Mouse (Mus musculus): ENCODE results near the gene Cpa4.

Gene Cpa4

DNA sequence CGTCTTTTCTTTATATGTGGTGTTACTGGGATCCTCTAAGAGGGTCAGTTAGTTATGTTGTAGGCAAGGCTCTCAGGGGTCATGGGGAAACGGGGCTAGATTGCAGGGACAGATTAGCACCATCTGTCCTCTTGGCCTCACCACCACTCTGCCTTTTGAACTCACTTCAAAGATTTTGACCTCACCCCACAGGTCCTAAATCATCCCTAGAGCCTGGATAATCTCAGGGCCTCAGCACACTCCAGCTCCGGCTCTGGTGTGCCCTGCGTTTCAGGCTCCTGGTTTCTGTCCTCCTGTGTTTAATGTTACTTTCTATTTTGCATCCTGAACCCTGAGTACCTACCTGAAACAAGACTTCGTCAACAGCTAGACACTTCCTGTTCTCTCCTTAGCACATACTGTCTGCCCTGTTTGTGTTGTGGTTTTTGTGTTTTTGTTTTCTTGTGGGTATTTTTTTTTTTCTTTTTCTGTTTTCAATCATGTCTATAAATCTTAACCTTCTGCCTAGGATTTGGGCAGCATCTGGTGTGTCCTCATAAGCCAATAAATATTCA lies 23.8 kb downstream of the Cpa4 start:
- no peak for DNase-seq (ENCODE audit: low spot score)

DNA sequence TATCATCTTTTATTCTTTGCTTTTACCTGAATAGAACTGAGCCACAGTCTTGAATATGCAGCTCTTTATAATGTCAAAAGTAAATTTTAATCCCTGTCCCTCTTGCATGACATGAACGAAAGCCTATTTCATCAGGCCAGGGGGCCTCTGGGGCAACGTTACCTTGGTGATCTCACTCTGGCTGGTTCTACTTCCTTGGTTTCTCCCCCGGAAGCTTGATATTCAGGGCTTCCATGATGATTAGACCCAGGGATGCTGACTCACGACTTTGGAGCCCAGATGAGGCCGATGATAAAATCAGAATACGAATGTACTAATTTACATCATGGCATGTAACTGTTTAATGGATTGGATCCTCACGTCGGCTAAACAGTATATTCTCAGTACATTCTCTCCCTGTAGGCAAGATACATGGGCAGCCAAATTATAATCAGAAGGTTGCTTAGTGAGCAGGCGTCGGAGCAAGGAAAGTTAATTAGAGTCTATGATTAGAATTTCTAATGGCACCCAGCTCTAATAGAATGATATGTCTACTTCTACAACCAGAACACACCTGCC lies 24.3 kb downstream of the Cpa4 start:
- DNase-seq (ENCODE audit: low spot score): no peak

DNA sequence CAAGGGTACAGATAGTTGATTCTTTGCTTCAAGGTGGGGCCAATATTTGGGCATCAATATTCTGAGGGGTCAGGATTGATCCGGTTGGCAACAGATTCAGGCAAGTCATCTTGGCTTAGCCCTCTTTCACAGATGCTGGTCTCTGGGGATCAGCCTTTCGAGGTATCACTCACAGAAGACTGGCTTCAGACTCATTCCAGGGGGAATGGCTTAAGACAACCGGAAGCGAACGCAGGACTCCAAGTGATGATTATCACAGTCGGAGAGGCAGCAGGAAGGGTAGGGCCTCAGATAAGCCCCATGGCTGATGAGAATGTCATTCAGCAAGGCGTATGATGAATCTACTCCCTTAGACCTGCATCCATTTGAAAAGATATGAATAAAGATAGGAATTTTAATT lies 26.2 kb downstream of the Cpa4 start:
- no peak for DNase-seq (ENCODE audit: low spot score)

DNA sequence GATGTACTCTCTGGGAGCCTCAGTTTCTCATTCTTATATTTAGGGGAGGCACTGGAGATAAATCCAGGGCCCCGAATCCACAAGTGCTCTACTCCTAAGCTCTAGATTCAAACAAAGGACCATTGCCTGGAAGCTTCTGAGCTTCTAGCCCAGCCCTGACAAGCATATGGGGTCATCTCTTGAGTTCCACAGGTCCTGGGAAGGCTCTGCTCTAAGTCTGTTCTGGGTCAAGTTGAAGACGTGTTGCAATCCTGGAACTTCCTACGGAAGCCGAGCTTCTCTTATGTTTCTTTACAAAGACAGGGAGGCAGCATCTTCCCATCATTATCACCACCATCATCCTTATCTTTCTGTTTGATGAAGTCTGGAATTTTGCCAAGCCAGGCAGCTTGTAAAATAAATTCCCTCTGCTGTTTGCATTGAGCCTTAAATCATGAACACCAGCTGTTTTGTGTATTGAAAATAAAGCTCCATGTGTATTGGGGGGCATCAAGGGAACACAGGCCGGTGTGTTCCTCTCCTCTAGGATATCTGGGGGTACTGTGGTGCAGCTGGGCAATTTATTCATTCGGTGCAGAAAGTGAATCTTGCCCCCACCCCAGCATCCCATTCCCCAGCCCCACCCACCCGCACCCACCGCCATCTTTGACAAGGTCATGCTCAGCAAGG lies 28.2 kb downstream of the Cpa4 start:
- no peak for DNase-seq (ENCODE audit: low spot score)

DNA sequence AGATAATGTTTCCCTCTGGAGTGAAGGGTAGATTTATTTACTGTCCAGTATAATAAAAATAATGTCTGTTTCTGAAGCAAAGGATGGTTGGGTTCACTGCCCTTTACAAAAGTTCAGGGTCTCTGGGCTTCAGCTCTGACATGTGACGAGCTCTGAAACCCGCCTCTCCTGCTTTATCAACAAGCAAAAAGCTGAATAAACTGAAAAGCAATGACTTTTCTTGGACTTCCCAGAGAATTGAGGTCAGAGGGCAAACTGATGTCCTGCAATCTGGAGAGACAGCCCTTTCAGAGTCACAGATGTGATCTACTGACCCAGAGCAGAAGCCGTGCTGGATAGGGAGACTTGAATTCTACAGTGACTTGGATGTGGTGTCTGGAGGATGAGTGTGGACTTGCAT lies 31.9 kb downstream of the Cpa4 start:
- no peak for DNase-seq (ENCODE audit: low spot score)

DNA sequence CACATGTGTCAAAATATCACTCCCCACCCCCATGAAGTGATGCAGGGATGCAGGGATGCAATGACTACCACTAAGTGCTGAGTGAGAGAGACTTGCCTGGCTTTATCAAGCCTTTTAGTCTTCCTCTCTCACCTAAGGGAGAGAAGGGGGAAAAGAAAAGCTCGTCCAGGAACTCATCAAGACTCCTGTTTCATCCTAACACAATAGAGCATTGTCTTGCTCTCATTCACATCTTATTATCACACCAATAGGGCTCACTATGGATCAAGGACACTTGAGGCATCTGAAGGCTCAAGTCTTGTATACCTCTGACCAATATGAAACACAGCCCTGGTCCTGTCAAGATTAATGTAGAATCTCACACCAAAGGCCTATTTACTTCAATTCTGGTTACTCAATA lies 32.8 kb downstream of the Cpa4 start:
- no peak for DNase-seq (ENCODE audit: low spot score)

DNA sequence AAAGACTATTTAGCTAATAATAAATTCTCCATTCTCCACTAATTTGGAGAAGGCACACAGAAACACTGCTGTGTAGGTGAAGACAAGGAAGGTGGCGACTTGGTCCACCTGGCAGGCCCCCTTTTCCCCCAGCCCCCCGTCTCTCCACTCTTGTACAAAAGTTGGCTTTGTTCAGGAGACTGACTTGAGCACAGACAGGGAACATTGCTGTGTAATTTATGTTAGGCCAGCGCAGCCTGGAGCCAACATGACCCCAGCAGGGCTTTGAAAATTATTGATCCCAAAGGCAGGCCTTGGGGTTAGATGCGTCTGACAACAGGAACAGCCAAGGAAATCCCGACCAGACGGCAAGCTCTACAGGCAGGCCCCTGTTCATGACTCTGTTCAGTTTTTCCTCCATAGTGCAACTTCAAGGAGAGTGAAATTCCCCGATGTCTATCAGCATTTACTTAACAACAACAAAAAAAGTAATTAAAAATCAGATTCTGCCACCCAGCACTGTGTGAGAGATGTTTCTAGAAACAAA lies 36.2 kb downstream of the Cpa4 start:
- DNase-seq (ENCODE audit: low spot score): no peak

DNA sequence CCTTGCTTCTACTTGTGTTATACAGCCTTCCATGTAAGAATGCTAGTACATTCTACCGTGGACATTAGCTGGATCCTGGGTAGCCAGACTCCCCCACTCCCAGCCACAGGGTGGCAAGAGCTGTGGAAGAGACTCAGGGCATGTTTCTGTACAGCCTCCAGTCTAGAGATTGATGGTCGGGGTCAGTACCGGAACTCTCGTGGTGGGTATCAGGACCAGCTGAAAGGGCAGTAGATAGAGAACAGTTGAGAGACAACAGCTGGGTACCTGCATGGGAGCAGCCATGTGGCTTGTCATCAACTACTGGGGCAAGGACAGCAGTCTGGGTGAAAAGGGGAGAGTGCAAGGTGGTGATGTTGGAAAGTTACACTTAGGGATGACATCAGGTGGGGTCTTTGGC lies 36.9 kb downstream of the Cpa4 start:
- DNase-seq (ENCODE audit: low spot score): no peak

DNA sequence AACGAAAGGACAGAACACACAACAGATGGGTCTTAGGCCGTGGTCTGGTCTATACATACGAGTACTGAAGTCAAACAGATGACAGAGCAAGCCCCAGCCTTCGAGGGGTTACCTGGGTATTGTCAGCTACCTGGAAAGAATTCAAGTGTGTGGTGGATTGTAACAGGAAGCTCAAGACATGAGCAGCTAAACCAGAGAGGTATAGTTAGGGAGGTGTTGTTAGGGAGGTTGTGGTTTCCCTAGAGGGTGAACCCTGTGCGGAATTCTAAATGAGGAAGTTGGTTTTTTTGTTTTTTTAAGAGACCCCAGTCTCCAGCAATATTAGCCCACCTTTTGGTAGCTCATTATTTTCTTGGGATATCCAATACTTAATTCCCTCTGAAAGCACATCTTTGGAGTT lies 37.5 kb downstream of the Cpa4 start:
- DNase-seq (ENCODE audit: low spot score): no peak

DNA sequence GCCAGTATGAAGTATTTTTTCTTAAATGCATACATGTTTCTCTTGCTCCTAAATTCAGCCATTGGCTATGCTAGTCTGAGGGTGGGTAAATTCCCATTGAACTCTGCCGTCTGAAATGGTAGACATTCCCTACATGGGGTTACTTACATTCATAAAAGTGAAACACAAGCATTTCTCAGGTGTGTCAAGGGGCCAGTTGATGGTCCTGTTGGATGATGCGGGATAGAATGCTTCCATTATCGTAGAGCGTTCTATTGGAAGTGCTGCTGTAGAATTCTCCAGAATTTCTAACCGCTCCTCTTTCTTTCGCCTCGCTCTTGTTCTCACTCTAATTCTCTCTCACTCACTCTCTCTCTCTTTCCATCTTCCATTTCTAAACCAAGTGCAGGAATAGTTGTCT lies 42.5 kb downstream of the Cpa4 start, which contains the start of gene Cpa5:
TSS of gene Cpa5 (plus strand) at position 301 of the 400 bp plus-strand sequence.
- DNase-seq (ENCODE audit: low spot score): no peak

DNA sequence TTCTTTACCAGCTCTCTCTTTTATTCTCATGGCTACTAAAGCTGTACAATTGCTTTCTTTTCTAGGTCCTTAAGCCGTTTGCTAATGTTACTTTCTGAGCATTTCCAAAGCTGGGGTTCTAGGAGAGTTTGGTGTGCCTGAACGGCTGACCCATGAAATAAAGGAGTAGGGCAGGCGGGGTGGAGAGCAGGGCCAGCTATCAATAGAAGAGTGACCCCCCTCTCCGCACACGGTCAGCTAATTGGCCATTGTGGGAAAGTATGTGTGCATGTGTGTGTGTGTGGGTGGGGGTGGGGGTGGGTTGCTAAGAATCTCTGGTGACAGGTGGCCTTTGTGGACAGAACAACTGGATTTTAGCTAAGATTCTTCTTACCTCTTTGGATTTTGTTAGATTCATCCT lies 43.0 kb downstream of the Cpa4 start:
- no peak for DNase-seq (ENCODE audit: low spot score)

DNA sequence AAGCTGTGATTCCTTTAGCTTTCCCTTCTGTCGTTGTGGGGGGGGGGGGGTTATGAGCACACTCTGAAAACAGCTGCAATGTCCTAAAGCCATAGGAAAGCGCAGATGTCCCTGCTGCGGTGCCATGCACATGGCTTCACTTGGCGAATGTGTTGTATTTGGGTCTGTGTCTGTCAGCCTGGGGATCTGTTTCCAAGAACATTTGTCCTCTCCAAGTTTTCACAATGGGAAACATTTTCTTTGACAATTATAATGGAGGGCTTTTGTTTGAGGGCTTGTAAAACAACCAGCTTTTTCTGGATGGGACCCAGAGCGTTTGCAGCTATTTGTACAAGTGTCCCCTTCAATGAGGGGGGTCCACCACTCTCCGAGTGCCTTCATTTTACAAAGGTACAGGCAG lies 46.1 kb downstream of the Cpa4 start:
- DNase-seq (ENCODE audit: low spot score): no peak

DNA sequence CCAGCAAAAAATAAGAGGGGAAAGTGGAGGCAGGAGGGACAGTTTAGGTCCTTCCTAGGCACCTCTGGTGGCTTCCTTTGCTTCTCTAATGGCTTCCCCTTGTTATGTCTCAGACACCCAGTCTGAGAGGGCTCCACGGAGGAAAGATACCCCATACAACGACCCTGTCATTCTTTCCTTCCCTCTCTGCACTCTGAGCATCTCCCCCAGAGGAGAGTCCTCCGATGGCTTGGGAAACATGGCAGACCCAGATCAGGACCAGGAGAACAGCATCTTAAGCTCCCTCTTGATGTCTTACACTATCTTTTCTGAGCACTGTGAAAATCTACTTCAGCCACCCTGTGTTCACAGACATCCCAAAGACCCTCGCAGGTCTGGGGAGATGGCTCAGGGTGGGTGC lies 47.6 kb downstream of the Cpa4 start:
- no peak for DNase-seq (ENCODE audit: low spot score)

DNA sequence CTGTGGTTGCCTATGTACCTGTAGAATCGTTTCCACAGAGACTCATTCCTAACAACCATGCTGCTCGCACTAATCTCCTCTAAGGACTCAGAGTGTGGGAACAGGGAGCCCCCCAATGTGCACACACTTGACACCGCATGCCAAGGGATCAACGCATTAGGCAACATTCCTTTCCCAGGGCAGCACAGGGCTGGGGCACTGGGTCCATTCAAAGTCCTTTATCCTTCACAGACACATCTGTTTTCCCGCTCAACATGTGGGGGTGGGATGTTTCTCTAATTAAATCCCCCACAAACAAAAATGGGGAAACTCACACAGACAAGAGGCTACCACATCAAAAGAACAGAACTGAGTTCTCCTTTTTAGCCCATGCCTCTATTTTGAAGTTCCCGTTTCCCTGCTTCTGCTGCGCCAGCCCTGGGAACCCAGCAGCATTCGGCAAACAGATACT lies 48.3 kb downstream of the Cpa4 start:
- DNase-seq (ENCODE audit: low spot score): no peak

DNA sequence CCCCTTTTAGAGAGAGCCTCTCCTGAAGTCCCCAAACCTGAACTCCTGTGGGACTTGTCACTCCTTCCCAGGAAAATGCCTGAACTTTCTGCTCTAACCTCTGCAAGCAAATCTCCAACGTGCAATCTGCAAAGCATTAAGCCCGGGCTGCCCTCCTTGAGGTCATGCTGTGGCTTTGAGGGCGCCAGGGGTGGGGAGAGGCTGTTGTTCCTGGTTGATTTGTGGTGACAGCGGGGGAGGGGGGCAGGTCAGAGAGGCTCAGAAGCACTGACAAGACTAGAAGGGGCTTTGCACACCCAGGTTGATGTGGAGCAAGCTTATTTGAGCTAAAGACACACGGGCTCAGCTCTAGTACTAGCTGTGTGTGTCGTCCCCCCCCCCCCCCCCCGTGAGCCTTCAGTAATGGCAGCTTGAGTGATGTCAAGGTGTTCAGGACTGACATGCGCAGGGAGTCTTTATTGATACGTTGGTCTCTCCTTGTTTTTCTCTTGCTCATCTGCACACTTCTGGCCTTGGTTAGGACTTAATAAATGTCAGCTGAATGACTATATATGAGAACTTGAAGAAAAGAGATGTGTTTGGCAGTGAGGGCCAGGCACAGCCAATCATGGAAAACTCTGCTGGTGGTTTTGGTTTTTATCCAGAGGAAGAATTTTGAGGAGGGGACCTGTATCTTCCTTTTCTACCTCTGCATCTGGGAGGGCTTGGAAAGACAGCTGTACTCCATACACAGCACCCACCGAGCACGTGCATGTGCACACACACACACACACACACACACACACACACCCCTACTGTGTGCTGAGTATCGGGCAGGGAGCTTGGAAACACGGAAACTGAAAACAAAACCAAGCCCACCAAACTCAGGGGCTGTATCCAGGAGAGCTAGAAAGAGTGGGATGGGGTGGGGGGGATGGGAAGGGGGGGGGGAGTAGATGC lies 49.1 kb downstream of the Cpa4 start:
- DNase-seq (ENCODE audit: low spot score): peak; percentile 33

DNA sequence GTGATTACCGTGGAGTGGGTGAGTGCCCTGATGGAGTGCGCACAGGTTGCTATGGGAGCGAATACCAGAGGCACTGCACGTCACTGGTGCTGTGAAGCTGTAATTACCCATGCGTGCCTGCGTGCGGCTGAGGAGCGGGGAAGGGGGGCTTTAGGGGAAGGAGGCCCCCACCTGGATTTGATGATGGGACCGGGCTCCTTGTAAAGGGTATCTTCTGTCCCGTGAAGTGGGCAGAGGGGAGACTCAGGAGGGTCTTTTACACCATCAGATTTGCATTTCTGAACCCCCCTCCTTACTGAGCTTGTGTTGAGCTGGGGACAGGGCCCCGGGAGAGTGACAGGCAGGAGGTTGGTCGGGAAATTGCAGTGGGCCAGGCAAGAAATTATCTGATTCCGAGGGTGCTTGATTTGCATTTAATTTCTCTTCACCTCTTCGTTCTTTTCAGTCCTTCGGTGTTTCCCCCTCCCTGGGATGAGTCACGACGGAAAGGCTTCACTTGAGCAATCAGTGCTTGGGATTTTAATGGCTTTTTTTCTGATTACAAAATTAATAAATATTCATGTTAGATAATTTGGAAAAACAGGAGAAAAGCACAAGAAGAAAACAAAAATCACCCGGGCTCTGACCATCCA lies 49.9 kb downstream of the Cpa4 start:
- no peak for DNase-seq (ENCODE audit: low spot score)

DNA sequence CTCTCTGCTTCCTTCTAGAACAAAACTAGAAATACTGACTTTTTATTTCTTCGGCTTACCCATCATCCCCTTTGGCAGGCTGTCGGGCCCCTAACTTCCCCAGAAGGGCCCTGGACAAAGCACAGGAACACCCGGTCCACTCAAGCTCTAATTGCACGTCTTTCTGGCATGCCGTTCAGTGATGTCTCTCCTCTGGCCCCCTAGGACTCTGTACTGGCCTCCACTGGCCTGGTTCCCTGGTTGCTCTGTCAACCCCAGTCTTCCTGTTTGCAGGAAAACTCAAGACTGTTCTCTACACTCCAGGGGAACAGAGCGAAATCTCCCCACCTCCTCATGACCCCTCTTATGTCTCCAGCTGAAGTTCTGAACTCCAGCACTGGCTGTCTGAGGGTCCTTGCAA lies 50.6 kb downstream of the Cpa4 start:
- DNase-seq (ENCODE audit: low spot score): no peak

DNA sequence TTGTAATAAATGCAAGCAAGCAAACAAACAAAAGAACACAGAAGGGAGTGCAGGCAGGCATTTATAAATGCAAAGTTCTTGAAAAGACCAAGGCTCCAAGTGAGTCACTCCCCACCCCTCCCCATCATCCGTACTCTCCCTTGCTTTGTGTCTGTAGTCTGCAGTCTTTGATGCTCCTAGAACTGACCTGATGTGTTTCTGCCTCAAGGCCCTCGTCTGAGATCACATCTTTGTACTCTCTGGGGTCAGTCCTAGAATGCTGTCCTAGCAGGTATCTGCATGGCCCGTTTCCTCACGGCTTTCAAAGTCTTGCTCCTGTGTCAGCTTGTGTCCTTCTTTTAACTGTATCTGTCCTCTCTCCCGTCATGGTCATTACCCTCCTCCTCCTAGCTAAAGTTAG lies 51.4 kb downstream of the Cpa4 start:
- no peak for DNase-seq (ENCODE audit: low spot score)

DNA sequence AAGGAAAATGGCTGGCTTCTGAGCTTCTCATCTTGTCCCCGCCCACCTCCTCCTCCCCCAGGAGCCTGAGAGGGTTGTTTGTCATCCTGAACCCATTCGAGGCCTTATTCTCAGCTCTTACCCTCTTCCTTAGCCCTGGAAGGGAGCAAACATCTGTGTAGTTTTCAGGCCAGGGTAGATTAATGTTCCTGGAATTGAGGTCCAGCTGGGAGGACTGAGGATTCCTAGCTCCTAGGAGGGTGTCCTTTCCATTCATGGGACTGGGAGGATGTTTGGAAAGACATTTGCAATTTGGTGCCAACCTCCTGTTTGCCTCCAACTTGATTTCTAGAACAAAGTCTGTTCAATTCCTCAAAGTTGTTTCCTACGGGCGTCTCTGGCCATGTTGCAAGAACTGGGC lies 52.4 kb downstream of the Cpa4 start:
- no peak for DNase-seq (ENCODE audit: low spot score)

DNA sequence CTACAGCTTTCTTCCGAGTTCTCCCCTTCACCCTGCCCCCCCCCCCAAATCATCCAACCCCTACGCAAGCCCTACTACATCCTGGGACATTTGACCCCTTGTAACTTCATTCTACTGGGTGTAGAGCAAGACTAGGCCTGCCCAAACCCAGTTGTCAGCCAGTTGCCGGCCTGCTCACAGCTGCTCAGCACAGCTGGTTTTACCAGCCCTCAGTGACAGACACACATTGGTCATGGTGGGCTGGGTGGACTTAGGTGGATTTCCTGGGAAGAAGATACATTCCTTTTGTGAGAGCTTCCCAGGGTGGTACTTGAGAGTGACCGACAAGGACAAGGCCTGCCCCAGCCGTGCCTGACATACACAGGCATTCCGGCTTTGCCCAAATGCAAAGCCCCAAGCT lies 52.8 kb downstream of the Cpa4 start:
- no peak for DNase-seq (ENCODE audit: low spot score)

DNA sequence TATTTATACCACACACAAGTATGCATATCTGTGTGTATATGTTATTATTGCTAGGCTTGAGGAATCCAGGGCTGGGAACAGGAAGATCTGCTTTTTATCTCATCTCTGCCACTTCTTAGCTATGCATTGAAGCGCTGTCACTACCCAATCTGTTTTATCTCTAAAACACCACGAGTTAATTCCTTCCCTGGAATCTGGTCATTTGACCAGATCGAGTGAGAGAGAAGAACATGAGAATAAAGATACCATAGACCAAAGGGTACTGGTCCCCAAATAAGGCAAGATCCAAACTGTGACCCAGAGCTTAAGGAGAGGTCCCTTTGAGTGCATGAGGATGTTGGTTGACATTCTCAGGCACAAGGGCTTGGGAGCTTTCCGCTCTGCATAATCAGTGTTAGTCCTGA lies 53.8 kb downstream of the Cpa4 start:
- no peak for DNase-seq (ENCODE audit: low spot score)

DNA sequence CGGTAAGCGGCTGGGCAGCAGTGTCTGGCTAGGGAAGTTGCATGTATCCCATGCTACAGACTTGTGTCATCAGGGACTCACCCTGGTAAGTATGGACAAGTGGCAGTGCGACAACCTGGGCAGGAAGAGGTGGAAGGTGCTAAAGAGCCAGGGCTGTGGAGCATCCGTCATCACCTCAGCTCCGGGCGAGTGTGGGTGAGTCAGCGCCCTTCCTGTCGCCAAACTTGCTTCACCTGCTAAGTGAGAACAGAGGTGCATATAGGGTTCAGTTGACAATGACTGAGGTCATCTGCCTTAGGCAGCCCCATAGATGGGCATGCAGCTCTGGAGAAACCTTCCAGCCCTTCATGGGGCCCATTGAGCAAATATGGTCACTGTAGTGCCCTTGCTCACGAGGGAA lies 56.6 kb downstream of the Cpa4 start:
- no peak for DNase-seq (ENCODE audit: low spot score)

All from ovary, postnatal 36 days (tissue).